Mouse (Mus musculus): ENCODE measurements around the gene Vps51. TPM values are rescaled to one million over a fixed set of nuclear protein-coding genes. Genes with fewer than 3 reads are reported as not detected.

Vps51 gene
- polyA plus RNA-seq, 1 experiment: 83.7 TPM

DNA sequence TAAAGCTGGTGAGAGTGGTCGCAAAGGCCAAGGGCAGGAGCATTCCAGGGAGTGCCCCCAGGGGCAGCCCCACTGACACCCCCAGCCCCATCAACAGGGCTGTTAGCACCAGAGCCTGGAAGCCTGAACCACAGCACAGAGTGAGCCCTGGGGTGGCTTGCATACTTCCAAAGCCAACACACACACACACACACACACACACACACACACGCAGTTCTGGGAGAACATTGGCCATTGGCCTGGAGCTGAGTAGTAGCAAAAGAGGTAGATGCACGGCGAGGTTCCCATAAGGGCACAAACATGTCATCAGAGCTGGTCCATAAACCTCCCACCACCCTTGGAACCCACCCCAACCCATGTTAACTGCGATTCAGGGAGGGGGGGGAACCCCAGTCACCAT is 10.5 kb downstream of the Vps51 start:
- Histone ChIP-seq H3K4me3 (ENCODE audit: insufficient read depth, low read length) (peak overlapping the region; percentile 56), H3K4me1 (ENCODE audit: control insufficient read depth, insufficient read depth, low read length) (peaks cover 12% of the 10 kb centered on the region), H3K27ac (ENCODE audit: insufficient read depth, low read depth, low read length) (no peak overlapping the region)
- no peak for TF ChIP-seq POLR2A (IDR thresholded peaks at IDR 0.05; ENCODE audit: borderline replicate concordance, low read depth, low read length)
- TF ChIP-seq CTCF (IDR thresholded peaks at IDR 0.05; ENCODE audit: low read depth, low read length): no peak

DNA sequence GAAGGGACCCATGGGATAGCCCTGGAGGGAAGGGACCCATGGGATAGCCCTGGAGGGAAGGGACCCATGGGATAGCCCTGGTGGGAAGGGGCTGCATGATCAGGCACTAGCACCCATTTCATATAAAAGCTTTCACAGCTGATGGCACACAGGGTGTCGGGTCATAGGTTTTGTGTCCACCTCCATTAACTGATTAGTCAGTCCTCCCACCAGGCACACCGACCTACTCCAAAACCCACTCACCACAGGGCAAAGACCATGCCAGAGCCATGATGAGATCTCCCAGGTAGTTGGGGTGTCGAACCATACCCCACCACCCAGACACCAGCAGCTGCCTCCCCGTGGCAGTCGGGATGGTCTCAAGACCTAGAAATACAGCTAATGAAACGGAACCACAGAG is 13.9 kb downstream of the Vps51 start:
- Histone ChIP-seq H3K27ac (ENCODE audit: insufficient read depth, low read depth, low read length) (no peak overlapping the region), H3K4me1 (ENCODE audit: control insufficient read depth, insufficient read depth, low read length) (peaks cover 15% of the 10 kb centered on the region), H3K4me3 (ENCODE audit: insufficient read depth, low read length) (no peak overlapping the region)
- TF ChIP-seq POLR2A (IDR thresholded peaks at IDR 0.05; ENCODE audit: borderline replicate concordance, low read depth, low read length) (no peak), CTCF (IDR thresholded peaks at IDR 0.05; ENCODE audit: low read depth, low read length) (no peak)

DNA sequence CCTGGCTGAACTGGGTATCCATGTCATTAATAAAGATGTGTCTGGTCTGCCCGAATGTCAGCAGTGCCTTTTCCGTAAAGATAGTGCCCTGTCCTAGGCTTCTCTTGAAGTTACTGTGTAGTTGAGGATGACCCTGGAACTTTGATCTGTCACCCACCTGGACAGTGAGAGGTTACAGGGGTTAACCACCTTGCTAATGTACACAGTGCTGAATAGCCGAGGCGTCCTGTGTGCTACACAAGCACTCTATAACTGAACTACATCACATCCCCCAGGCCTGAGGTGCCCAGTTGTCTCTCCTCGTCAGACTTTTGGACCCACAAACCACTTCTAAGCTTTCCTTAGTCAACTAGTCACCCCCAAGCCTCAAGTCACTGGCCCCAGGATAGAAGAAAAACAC is 14.6 kb downstream of the Vps51 start:
- peaks cover 12% of the 10 kb centered on the region for H3K4me1 ChIP-seq (ENCODE audit: control insufficient read depth, insufficient read depth, low read length)
- peak overlapping the region; percentile 90 for H3K4me3 ChIP-seq (ENCODE audit: insufficient read depth, low read length)
- H3K27ac ChIP-seq (ENCODE audit: insufficient read depth, low read depth, low read length): no peak overlapping the region
- TF ChIP-seq CTCF (IDR thresholded peaks at IDR 0.05; ENCODE audit: low read depth, low read length) (no peak), POLR2A (IDR thresholded peaks at IDR 0.05; ENCODE audit: borderline replicate concordance, low read depth, low read length) (no peak)

DNA sequence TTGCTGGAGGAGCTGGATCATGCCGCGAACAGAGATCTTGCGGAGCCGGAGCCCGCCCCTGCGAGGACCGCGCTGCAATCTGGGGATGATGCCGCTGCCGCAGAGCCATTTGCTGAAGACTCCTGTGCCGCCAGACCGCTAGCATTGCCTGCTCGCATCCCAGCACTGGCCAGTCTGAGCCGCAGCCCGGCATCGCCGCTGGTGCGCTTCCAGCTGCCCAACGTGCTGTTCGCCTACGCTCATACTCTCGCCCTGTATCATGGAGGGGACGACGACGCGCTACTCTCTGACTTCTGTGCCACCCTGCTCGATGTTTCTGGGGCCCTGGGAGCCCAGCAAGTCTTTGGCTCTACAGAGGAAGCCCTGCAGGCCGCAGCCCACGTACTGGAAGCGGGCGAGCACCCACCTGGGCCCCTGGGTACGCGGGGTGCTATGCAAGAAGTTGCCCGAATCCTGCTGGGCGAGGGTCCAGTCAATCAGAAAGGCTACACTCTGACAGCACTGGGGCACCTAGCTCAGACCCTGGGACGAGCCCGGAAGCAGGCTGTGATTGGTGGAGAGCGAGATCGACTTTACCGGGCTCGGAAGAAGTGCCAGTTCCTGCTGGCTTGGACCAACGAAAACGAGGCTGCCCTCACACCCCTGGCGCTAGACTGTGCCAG is 15.3 kb downstream of the Vps51 start:
- H3K4me1 ChIP-seq (ENCODE audit: control insufficient read depth, insufficient read depth, low read length): peaks cover 12% of the 10 kb centered on the region

DNA sequence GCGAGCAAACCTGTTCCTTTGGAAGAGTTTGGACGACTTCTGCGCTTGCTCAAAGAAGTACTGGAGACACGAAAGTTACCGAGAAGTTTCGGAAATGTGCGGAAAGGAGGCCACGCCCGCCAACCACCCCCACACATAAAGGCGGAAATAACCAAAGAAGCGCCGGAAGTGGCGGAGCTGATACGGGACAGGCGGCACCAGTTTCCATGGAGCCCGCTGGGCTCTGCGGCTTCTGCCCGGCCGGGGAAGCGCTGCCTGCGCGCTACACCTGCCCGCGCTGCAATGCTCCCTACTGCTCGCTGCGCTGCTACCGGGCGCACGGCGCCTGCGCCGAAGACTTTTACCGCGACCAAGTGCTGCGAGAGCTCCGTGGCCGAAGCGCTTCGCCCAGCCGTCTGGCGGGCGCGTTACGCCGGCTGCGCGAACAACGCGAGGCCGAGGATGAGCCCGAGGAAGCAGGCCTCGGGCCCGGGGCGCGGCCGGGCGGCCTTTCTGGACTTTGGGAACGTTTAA is 16.0 kb downstream of the Vps51 start, which contains the start of gene Znhit2:
Gene Znhit2, plus strand, starts transcription at position 172 of the 513 bp plus-strand sequence.
- Histone ChIP-seq H3K4me1 (ENCODE audit: control insufficient read depth, insufficient read depth, low read length) (peaks cover 12% of the 10 kb centered on the region), H3K4me3 (ENCODE audit: insufficient read depth, low read length) (peak within 1 kb of the TSS; percentile 90), H3K27ac (ENCODE audit: insufficient read depth, low read depth, low read length) (peak within 1 kb of the TSS; percentile 87)
- no peak; the same call in 1 of the 2 replicates for TF ChIP-seq POLR2A (IDR thresholded peaks at IDR 0.05; ENCODE audit: borderline replicate concordance, low read depth, low read length)
- TF ChIP-seq CTCF (IDR thresholded peaks at IDR 0.05; ENCODE audit: low read depth, low read length): no peak

More for the DNA sequence above, 15.3 kb downstream of the Vps51 start:
- H3K4me3 ChIP-seq (ENCODE audit: insufficient read depth, low read length): peak overlapping the region; percentile 90
- TF ChIP-seq POLR2A (IDR thresholded peaks at IDR 0.05; ENCODE audit: borderline replicate concordance, low read depth, low read length) (no peak), CTCF (IDR thresholded peaks at IDR 0.05; ENCODE audit: low read depth, low read length) (no peak)
- H3K27ac ChIP-seq (ENCODE audit: insufficient read depth, low read depth, low read length): peak overlapping the region; percentile 87

DNA sequence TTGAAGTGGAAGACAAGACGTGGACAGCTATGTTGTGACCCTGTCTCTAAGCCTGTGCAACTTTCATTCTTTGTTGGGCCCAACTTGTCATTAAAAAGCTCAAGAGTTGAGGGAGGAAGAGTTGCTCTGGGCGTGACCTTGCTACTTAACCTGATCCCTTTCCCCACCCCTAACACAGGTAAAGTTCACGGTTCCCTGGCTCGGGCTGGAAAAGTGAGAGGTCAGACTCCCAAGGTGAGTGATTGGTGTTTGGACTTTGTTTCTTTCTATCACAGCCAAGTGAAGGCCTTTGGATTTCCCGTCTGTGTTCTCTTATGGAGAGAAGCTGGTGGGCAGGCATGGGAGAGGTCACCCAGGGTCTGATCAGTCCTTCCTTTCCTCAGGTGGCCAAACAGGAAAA is 18.1 kb downstream of the Vps51 start:
- Histone ChIP-seq H3K4me1 (ENCODE audit: control insufficient read depth, insufficient read depth, low read length) (peaks cover 12% of the 10 kb centered on the region), H3K27ac (ENCODE audit: insufficient read depth, low read depth, low read length) (0 out of 2 replicates have a peak overlapping the region, but pooled peaks have one; percentile 0), H3K4me3 (ENCODE audit: insufficient read depth, low read length) (peak overlapping the region; percentile 65)
- no peak for TF ChIP-seq POLR2A (IDR thresholded peaks at IDR 0.05; ENCODE audit: borderline replicate concordance, low read depth, low read length)
- TF ChIP-seq CTCF (IDR thresholded peaks at IDR 0.05; ENCODE audit: low read depth, low read length): no peak

DNA sequence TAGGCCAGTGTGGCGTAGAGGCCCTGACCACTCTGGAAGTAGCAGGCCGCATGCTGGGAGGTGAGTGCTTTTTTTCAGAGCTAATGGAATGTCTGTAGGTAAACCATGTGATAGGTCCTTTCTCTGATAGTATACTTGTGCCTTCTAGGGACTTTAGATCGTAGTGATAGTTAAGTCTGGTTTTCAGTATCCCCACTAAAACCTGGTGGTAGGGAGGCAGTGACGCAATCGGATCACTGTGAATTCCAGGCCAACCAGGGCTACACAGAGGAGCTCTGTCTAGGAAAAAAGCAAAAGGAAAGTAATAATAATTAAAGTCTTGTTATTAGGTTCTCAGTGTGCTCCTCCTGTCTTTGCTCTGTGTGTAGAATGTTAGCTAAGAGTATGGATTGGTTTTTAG is 18.5 kb downstream of the Vps51 start:
- peak overlapping the region; percentile 65 for H3K4me3 ChIP-seq (ENCODE audit: insufficient read depth, low read length)
- H3K4me1 ChIP-seq (ENCODE audit: control insufficient read depth, insufficient read depth, low read length): peaks cover 14% of the 10 kb centered on the region
- peak overlapping the region; percentile 49 for H3K27ac ChIP-seq (ENCODE audit: insufficient read depth, low read depth, low read length)
- TF ChIP-seq CTCF (IDR thresholded peaks at IDR 0.05; ENCODE audit: low read depth, low read length) (no peak), POLR2A (IDR thresholded peaks at IDR 0.05; ENCODE audit: borderline replicate concordance, low read depth, low read length) (no peak)

DNA sequence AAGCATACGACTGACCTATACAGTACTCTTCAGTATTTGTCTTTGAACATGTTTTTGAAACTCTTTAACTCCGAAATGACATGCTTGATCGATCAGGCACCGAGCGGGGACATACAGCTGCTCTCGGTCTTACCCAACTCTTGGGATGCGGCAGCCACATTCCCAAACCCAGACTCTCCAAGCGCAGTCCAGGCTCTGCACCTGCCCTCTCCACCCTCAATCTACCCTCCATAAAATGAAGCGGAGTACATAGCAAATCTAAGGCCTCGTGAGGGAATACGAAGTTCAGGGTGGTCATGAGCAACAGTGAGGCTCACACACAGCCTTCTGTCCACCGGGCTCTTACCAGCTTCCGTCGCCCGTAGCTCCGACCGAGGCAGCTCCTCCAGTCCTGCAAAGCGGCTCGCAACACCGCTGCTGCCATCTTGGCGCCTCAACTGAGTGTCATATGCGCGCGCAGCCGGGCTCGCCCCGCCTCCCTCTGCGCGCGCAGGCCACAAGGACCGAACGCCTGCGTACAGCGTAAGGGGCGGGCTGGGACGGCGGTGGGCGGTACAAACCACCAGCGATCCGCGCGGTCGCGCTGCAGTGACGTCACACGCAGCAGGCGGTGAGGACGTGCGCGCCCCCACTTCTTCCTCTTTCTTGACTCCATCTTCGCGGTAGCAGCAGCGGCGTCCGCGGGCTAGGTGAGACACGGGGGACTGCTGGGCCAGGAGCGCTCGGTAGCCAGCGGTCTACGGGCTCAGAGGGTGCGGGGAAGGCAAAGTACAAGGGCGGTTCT is 19.5 kb downstream of the Vps51 start, which contains the start of the genes Mrpl49 and Fau:
Gene Mrpl49, minus strand, starts transcription at position 473 of the 784 bp plus-strand sequence.
Gene Fau, plus strand, starts transcription at position 532 of the 784 bp plus-strand sequence.
- TF ChIP-seq CTCF (IDR thresholded peaks at IDR 0.05; ENCODE audit: low read depth, low read length) (0 out of 2 replicates have a peak, but pooled peaks have one; percentile 14), POLR2A (IDR thresholded peaks at IDR 0.05; ENCODE audit: borderline replicate concordance, low read depth, low read length) (peak; percentile 83; the same call in 1 of the 2 replicates)
- H3K27ac ChIP-seq (ENCODE audit: insufficient read depth, low read depth, low read length): peak within 1 kb of the TSS; percentile 49
- peaks cover 11% of the 10 kb centered on the region for H3K4me1 ChIP-seq (ENCODE audit: control insufficient read depth, insufficient read depth, low read length)
- peak within 1 kb of the TSS; percentile 72 for H3K4me3 ChIP-seq (ENCODE audit: insufficient read depth, low read length)

DNA sequence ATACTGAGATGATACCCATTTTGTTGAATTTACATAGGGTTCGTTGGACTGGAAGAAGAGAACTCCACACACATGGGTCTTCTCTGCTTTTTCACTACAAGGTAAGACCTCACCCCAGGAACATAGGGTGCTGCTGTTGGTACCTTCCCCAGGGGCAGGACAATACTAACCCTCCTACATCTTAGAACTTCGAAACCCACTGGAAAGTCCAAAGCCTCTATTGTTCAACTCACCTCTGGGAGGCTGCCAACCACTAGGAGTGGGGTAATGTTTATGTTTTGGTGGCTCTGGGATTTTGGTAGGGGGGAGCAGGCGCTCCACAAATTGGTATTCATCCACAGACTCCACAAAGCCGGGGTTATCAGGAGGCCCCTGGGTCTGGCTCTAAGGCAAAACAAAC is 20.3 kb downstream of the Vps51 start:
- Histone ChIP-seq H3K27ac (ENCODE audit: insufficient read depth, low read depth, low read length) (no peak overlapping the region), H3K4me1 (ENCODE audit: control insufficient read depth, insufficient read depth, low read length) (peaks cover 9% of the 10 kb centered on the region), H3K4me3 (ENCODE audit: insufficient read depth, low read length) (peak overlapping the region; percentile 72)
- no peak for TF ChIP-seq CTCF (IDR thresholded peaks at IDR 0.05; ENCODE audit: low read depth, low read length)
- no peak for TF ChIP-seq POLR2A (IDR thresholded peaks at IDR 0.05; ENCODE audit: borderline replicate concordance, low read depth, low read length)
